Mouse (Mus musculus) midbrain, embryonic 15.5 days (tissue): ENCODE results near the gene Defb20. TPM values are rescaled to one million over a fixed set of nuclear protein-coding genes. Genes with fewer than 3 reads are reported as not detected.

Experiments used
- ATAC-seq: fragments of 200-750 bp; cut with Nextera tagmentation; replicated peaks from 2 replicates; pipeline ENCODE4 v1.8.0; 2017; ENCODE audit warnings: moderate TSS enrichment
- H3K27ac ChIP-seq: fragments of 300-500 bp; sonication (generic); 2 replicates; pipeline ENCODE4 v1.5.1; 2015; ENCODE audit warnings: mild to moderate bottlenecking, inconsistent platforms
- H3K27me3 ChIP-seq: fragments of 300-500 bp; sonication (generic); replicated peaks from 2 replicates; pipeline ENCODE4 v1.6.1; 2015; ENCODE audit warnings: inconsistent platforms
- H3K36me3 ChIP-seq: fragments of 300-500 bp; sonication (generic); replicated peaks from 2 replicates; pipeline ENCODE4 v1.6.1; 2015; ENCODE audit warnings: inconsistent platforms
- H3K4me1 ChIP-seq: fragments of 300-500 bp; sonication (generic); 2 replicates; pipeline ENCODE4 v1.6.1; 2015; ENCODE audit warnings: inconsistent platforms
- H3K4me2 ChIP-seq: fragments of 300-500 bp; sonication (generic); 2 replicates; pipeline ENCODE4 v1.6.1; 2015; ENCODE audit warnings: inconsistent platforms, mild to moderate bottlenecking, moderate library complexity
- H3K4me3 ChIP-seq: fragments of 300-500 bp; sonication (generic); 2 replicates; pipeline ENCODE4 v1.5.1; 2015; ENCODE audit warnings: mild to moderate bottlenecking, inconsistent platforms
- H3K9ac ChIP-seq: fragments of 300-500 bp; sonication (generic); 2 replicates; pipeline ENCODE4 v1.6.1; 2015; ENCODE audit warnings: mild to moderate bottlenecking, inconsistent platforms
- H3K9me3 ChIP-seq: fragments of 300-500 bp; sonication (generic); 2 replicates; pipeline ENCODE4 v1.6.1; 2016; ENCODE audit warnings: inconsistent platforms
- WGBS: fragments of 180-500 bp; shearing (Covaris S2); methylation state at CpG from one replicate; pipeline ENCODE4 v1.1.7; 2015; ENCODE audit warnings: mixed read lengths; 5-methylcytosine and 5-hydroxymethylcytosine counted together
- polyA plus RNA-seq: library from polyadenylated mRNA; unstranded; fragments of >200 nt; fragmentation: Nextera tagmentation; extraction: Ambion mirVana; gene quantifications from 2 replicates; pipeline ENCODE4 v1.2.1, GENCODE M21; 2015

Gene Defb20
- polyA plus RNA-seq, 1 experiment from 2014 or later: not detected

- H3K27ac ChIP-seq: no peak overlapping the region
- 80% methylated on average over 6 of the region's 6 CpGs for WGBS
- H3K27me3 ChIP-seq: no peaks in the 10 kb centered on the region
- H3K9ac ChIP-seq: no peak overlapping the region
- H3K4me2 ChIP-seq: no peak overlapping the region
- no peak for ATAC-seq
- H3K36me3 ChIP-seq: no peaks in the 10 kb centered on the region
- no peak overlapping the region for H3K4me3 ChIP-seq
- no peaks in the 10 kb centered on the region for H3K9me3 ChIP-seq
- H3K4me1 ChIP-seq: no peaks in the 10 kb centered on the region
Measured at GRCm38 (mm10) chr2:152500863-152501229, 24.0 kb downstream of the Defb20 start.

- no peaks in the 10 kb centered on the region for H3K9me3 ChIP-seq
- H3K27me3 ChIP-seq: no peaks in the 10 kb centered on the region
- ATAC-seq: no peak
- H3K36me3 ChIP-seq: no peaks in the 10 kb centered on the region
- no peak overlapping the region for H3K27ac ChIP-seq
- H3K4me2 ChIP-seq: no peak overlapping the region
- H3K9ac ChIP-seq: no peak overlapping the region
- no peaks in the 10 kb centered on the region for H3K4me1 ChIP-seq
- WGBS: 92% methylated on average over 2 of the region's 2 CpGs
- no peak overlapping the region for H3K4me3 ChIP-seq
Measured at GRCm38 (mm10) chr2:152503950-152504349, 27.1 kb downstream of the Defb20 start.

- no peaks in the 10 kb centered on the region for H3K36me3 ChIP-seq
- H3K27me3 ChIP-seq: no peaks in the 10 kb centered on the region
- H3K4me3 ChIP-seq: no peak within 1 kb of the TSS
- 71% methylated on average over 1 of the region's 1 CpGs for WGBS
- H3K4me2 ChIP-seq: no peak within 1 kb of the TSS
- no peaks in the 10 kb centered on the region for H3K9me3 ChIP-seq
- H3K4me1 ChIP-seq: no peaks in the 10 kb centered on the region
- H3K27ac ChIP-seq: no peak within 1 kb of the TSS
- H3K9ac ChIP-seq: no peak within 1 kb of the TSS
- no peak for ATAC-seq
Measured at GRCm38 (mm10) chr2:152511592-152511991, 34.7 kb downstream of the Defb20 start, which contains the start of gene Defb26. TSS of gene Defb26 (minus strand) at chr2:152511692.

- no peaks in the 10 kb centered on the region for H3K4me1 ChIP-seq
- ATAC-seq: no peak
- 82% methylated on average over 4 of the region's 4 CpGs for WGBS
- H3K36me3 ChIP-seq: no peaks in the 10 kb centered on the region
- H3K4me3 ChIP-seq: no peak overlapping the region
- no peaks in the 10 kb centered on the region for H3K9me3 ChIP-seq
- H3K9ac ChIP-seq: no peak overlapping the region
- H3K4me2 ChIP-seq: no peak overlapping the region
- H3K27ac ChIP-seq: no peak overlapping the region
- no peaks in the 10 kb centered on the region for H3K27me3 ChIP-seq
Measured at GRCm38 (mm10) chr2:152516084-152516483, 39.2 kb downstream of the Defb20 start.

GRCm38 (mm10) chr2:152517981-152518380, 41.1 kb downstream of the Defb20 start, which contains the start of gene Defb28:
TSS of gene Defb28 (plus strand) at chr2:152518255.
- WGBS: 78% methylated on average over 4 of the region's 4 CpGs
- Histone ChIP-seq H3K9me3 (no peaks in the 10 kb centered on the region), H3K36me3 (no peaks in the 10 kb centered on the region), H3K27me3 (no peaks in the 10 kb centered on the region), H3K4me2 (no peak within 1 kb of the TSS), H3K4me1 (no peaks in the 10 kb centered on the region), H3K4me3 (no peak within 1 kb of the TSS), H3K9ac (no peak within 1 kb of the TSS), H3K27ac (no peak within 1 kb of the TSS)
- no peak for ATAC-seq

Other genes starting within 250 kb of the Defb20 start
- 37.1 and 38.3 TPM in 2 replicates for gene Tbc1d20, start 183.2 kb upstream of the Defb20 start, polyA plus RNA-seq
- 117 and 120 TPM in 2 replicates for gene Rbck1, start 144.4 kb upstream of the Defb20 start, polyA plus RNA-seq
- 1.9 and 2.0 TPM in 2 replicates for gene Trib3, start 133.0 kb upstream of the Defb20 start, polyA plus RNA-seq
- gene Nrsn2, start 100.4 kb upstream of the Defb20 start, polyA plus RNA-seq: 49.4 and 51.0 TPM in 2 replicates
- gene Sox12, start 79.0 kb upstream of the Defb20 start, polyA plus RNA-seq: 15.4 and 17.0 TPM in 2 replicates
- gene Zcchc3, start 62.0 kb upstream of the Defb20 start, polyA plus RNA-seq: 18.0 and 20.2 TPM in 2 replicates
- 1.9 and 2.5 TPM in 2 replicates for gene 6820408C15Rik, start 61.5 kb upstream of the Defb20 start, polyA plus RNA-seq
- not detected in 2 replicates for gene Defb23, start 12.4 kb upstream of the Defb20 start, polyA plus RNA-seq
- not detected in 2 replicates for gene Defb22, start 13.1 kb downstream of the Defb20 start, polyA plus RNA-seq
- not detected in 2 replicates for gene Defb26, start 34.6 kb downstream of the Defb20 start, polyA plus RNA-seq
- not detected in 2 replicates for gene Defb28, start 41.2 kb downstream of the Defb20 start, polyA plus RNA-seq
- gene Defb29, start 63.0 kb downstream of the Defb20 start, polyA plus RNA-seq: not detected in 2 replicates
- gene Gm17416, start 92.3 kb downstream of the Defb20 start, polyA plus RNA-seq: not detected in 2 replicates
- gene Defb21, start 95.7 kb downstream of the Defb20 start, polyA plus RNA-seq: not detected in 2 replicates
- not detected in 2 replicates for gene Defb19, start 103.2 kb downstream of the Defb20 start, polyA plus RNA-seq
- gene Defb45, start 122.3 kb downstream of the Defb20 start, polyA plus RNA-seq: not detected in 2 replicates
- gene Defb36, start 127.3 kb downstream of the Defb20 start, polyA plus RNA-seq: not detected in 2 replicates
- not detected in 2 replicates for gene Defb25, start 146.0 kb downstream of the Defb20 start, polyA plus RNA-seq
- gene Rem1, start 149.9 kb downstream of the Defb20 start, polyA plus RNA-seq: 0.30 and 0.40 TPM in 2 replicates
- 178 and 186 TPM in 2 replicates for gene H13, start 192.4 kb downstream of the Defb20 start, polyA plus RNA-seq
- 33.7 and 34.3 TPM in 2 replicates for gene Mcts2, start 210.0 kb downstream of the Defb20 start, polyA plus RNA-seq